9 mouse cellular contexts compared by ENCODE assay signal in genomic region chr12:77060766-77061561, GRCm38 (mm10).
DNase-seq lines count a peak whose midpoint lies in the region; ATAC-seq and TF ChIP-seq lines count a peak whose summit lies in the region.
"Had no signal": no experiment of that assay in that cellular context is flagged by ENCODE, and none has a peak within 500 bp of the region (broad histone marks: within the 10 kb centered on the region; RNA-seq: fewer than 3 reads in every experiment).

No protein-coding gene starts in this region.

- 74% methylated on average over 9 of the region's 9 CpGs for WGBS in hindbrain, embryonic 14.5 days
- WGBS in liver, embryonic 12.5 days (ENCODE audit: insufficient replicate concordance) = 47% methylated on average over 9 of the region's 9 CpGs
- WGBS in midbrain, embryonic 16.5 days = 85% methylated on average over 9 of the region's 9 CpGs

- no peak overlapping the region for H3K4me3 ChIP-seq in cortical plate, adult 2 months (ENCODE audit: insufficient read depth, low read length)
- H3K4me3 ChIP-seq in hindbrain, embryonic 14.5 days (replicated peaks; ENCODE audit: low read length) = no peak overlapping the region
- peak overlapping the region; percentile 52 for H3K4me3 ChIP-seq in liver, embryonic 12.5 days
- H3K4me3 ChIP-seq in midbrain, embryonic 16.5 days (ENCODE audit: low read depth, low read length) = no peak overlapping the region
- H3K4me3 ChIP-seq: neural tube, embryonic 13.5 days had no signal

- peak overlapping the region; percentile 4; the same call in 1 of the 2 replicates for H3K27ac ChIP-seq in cortical plate, adult 2 months (ENCODE audit: insufficient read depth, low read length)
- no peak overlapping the region for H3K27ac ChIP-seq in hindbrain, embryonic 14.5 days
- peak overlapping the region; percentile 74 for H3K27ac ChIP-seq in liver, embryonic 12.5 days
- H3K27ac ChIP-seq in midbrain, embryonic 16.5 days (ENCODE audit: low read length) = no peak overlapping the region
- H3K27ac ChIP-seq: neural tube, embryonic 13.5 days had no signal

- H3K9ac ChIP-seq in hindbrain, embryonic 14.5 days = no peak overlapping the region
- H3K9ac ChIP-seq in liver, embryonic 12.5 days = peak overlapping the region; percentile 56
- no peak overlapping the region for H3K9ac ChIP-seq in midbrain, embryonic 16.5 days (ENCODE audit: low read depth, low read length)
- H3K9ac ChIP-seq: neural tube, embryonic 13.5 days had no signal

- ATAC-seq in hindbrain, embryonic 14.5 days (ENCODE audit: low FRiP score) = no peak
- peak; percentile 60; the same call in 1 of the 2 replicates for ATAC-seq in liver, embryonic 12.5 days
- ATAC-seq in midbrain, embryonic 16.5 days = no peak

- no peaks in the 10 kb centered on the region for H3K4me1 ChIP-seq in cortical plate, adult 2 months (ENCODE audit: control insufficient read depth, insufficient read depth, low read length)
- H3K4me1 ChIP-seq in hindbrain, embryonic 14.5 days (replicated peaks; ENCODE audit: control insufficient read depth, insufficient read depth, low read length) = no peaks in the 10 kb centered on the region
- peaks cover 53% of the 10 kb centered on the region for H3K4me1 ChIP-seq in liver, embryonic 12.5 days
- no peaks in the 10 kb centered on the region for H3K4me1 ChIP-seq in midbrain, embryonic 16.5 days (ENCODE audit: control insufficient read depth, insufficient read depth, low read length)
- H3K4me1 ChIP-seq: neural tube, embryonic 13.5 days had no signal

- no peak for TF ChIP-seq CTCF in cortical plate, adult 2 months (IDR thresholded peaks at IDR 0.05; ENCODE audit: extremely low read depth, insufficient read depth, low read length)

- no peaks in the 10 kb centered on the region for H3K9me3 ChIP-seq in hindbrain, embryonic 14.5 days (ENCODE audit: control insufficient read depth, low read length)
- H3K9me3 ChIP-seq in liver, embryonic 12.5 days (replicated peaks) = no peaks in the 10 kb centered on the region
- H3K9me3 ChIP-seq in midbrain, embryonic 16.5 days (replicated peaks; ENCODE audit: control insufficient read depth, low read length, poor library complexity, severe bottlenecking) = no peaks in the 10 kb centered on the region
- H3K9me3 ChIP-seq: neural tube, embryonic 13.5 days had no signal

- DNase-seq in heart, adult 11 months = peak; percentile 92
- no peak for DNase-seq in heart, postnatal 4 days
- no peak for DNase-seq in hindbrain, embryonic 14.5 days (ENCODE audit: low spot score)
- no peak for DNase-seq in natural killer cell, adult 2 months (ENCODE audit: low spot score in 2 of 2)
- DNase-seq in retina, postnatal 1 day = no peak

- no peaks in the 10 kb centered on the region for H3K36me3 ChIP-seq in hindbrain, embryonic 14.5 days (replicated peaks; ENCODE audit: control insufficient read depth, insufficient read depth)
- H3K36me3 ChIP-seq in liver, embryonic 12.5 days = no peaks in the 10 kb centered on the region
- H3K36me3 ChIP-seq in midbrain, embryonic 16.5 days (ENCODE audit: control insufficient read depth, insufficient read depth, low read length) = no peaks in the 10 kb centered on the region
- H3K36me3 ChIP-seq: neural tube, embryonic 13.5 days had no signal

- no peaks in the 10 kb centered on the region for H3K27me3 ChIP-seq in hindbrain, embryonic 14.5 days (ENCODE audit: control insufficient read depth, insufficient read depth, low read length)
- no peaks in the 10 kb centered on the region for H3K27me3 ChIP-seq in liver, embryonic 12.5 days (replicated peaks)
- no peaks in the 10 kb centered on the region for H3K27me3 ChIP-seq in midbrain, embryonic 16.5 days (ENCODE audit: control insufficient read depth, insufficient read depth, low read depth, low read length)
- H3K27me3 ChIP-seq: neural tube, embryonic 13.5 days had no signal

- no peak for TF ChIP-seq POLR2A in cortical plate, adult 2 months (IDR thresholded peaks at IDR 0.05; ENCODE audit: extremely low read depth, insufficient read depth, low read length)

- H3K4me2 ChIP-seq in hindbrain, embryonic 14.5 days (replicated peaks) = peak overlapping the region; percentile 31; the same call in 1 of the 2 replicates
- peak overlapping the region; percentile 71 for H3K4me2 ChIP-seq in liver, embryonic 12.5 days
- H3K4me2 ChIP-seq in midbrain, embryonic 16.5 days (ENCODE audit: low read length) = no peak overlapping the region

Comparison
In these comparisons a context has a peak if more than half of its experiments do, and no peak if none do; other contexts are left out.
1. H3K27ac ChIP-seq: peak in cortical plate, adult 2 months (single experiment) and liver, embryonic 12.5 days (single experiment); none in hindbrain, embryonic 14.5 days (single experiment) and midbrain, embryonic 16.5 days (single experiment).